Mouse (Mus musculus): ENCODE results near the gene Ttll13. TPM values are rescaled to one million over a fixed set of nuclear protein-coding genes. Genes with fewer than 3 reads are reported as not detected.

Gene Ttll13
- polyA plus RNA-seq, 1 experiment, result not detected

- H3K27ac ChIP-seq (ENCODE audit: insufficient read depth, low read depth, low read length), result no peak overlapping the region
- 53% methylated on average over 15 of the region's 15 CpGs for WGBS
- H3K4me3 ChIP-seq (ENCODE audit: insufficient read depth, low read depth, low read length), result no peak overlapping the region
- H3K4me1 ChIP-seq (ENCODE audit: control insufficient read depth, insufficient read depth, low read length), result peaks cover 61% of the 10 kb centered on the region
- TF ChIP-seq CTCF (IDR thresholded peaks at IDR 0.05; ENCODE audit: insufficient read depth, low read depth, low read length), result no peak
- TF ChIP-seq POLR2A (IDR thresholded peaks at IDR 0.05; ENCODE audit: insufficient read depth, low read depth, low read length), result no peak
Measured at GRCm38 (mm10) chr7:80201888-80202540, 44.2 kb upstream of the Ttll13 start.

- no peak overlapping the region for H3K4me3 ChIP-seq (ENCODE audit: insufficient read depth, low read depth, low read length)
- TF ChIP-seq POLR2A (IDR thresholded peaks at IDR 0.05; ENCODE audit: insufficient read depth, low read depth, low read length), result no peak
- TF ChIP-seq CTCF (IDR thresholded peaks at IDR 0.05; ENCODE audit: insufficient read depth, low read depth, low read length), result no peak
- H3K27ac ChIP-seq (ENCODE audit: insufficient read depth, low read depth, low read length), result no peak overlapping the region
- WGBS, result 74% methylated on average over 5 of the region's 5 CpGs
- H3K4me1 ChIP-seq (ENCODE audit: control insufficient read depth, insufficient read depth, low read length), result peaks cover 64% of the 10 kb centered on the region
Measured at GRCm38 (mm10) chr7:80202961-80203360, 43.2 kb upstream of the Ttll13 start.

- Histone ChIP-seq H3K4me3 (ENCODE audit: insufficient read depth, low read depth, low read length) (no peak overlapping the region), H3K27ac (ENCODE audit: insufficient read depth, low read depth, low read length) (no peak overlapping the region), H3K4me1 (ENCODE audit: control insufficient read depth, insufficient read depth, low read length) (peaks cover 69% of the 10 kb centered on the region)
- TF ChIP-seq CTCF (IDR thresholded peaks at IDR 0.05; ENCODE audit: insufficient read depth, low read depth, low read length), result no peak
- TF ChIP-seq POLR2A (IDR thresholded peaks at IDR 0.05; ENCODE audit: insufficient read depth, low read depth, low read length), result no peak
- whole genome bisulfite sequencing, result 68% methylated on average over 12 of the region's 12 CpGs
Measured at GRCm38 (mm10) chr7:80203638-80204096, 42.5 kb upstream of the Ttll13 start.

- peaks cover 69% of the 10 kb centered on the region for H3K4me1 ChIP-seq (ENCODE audit: control insufficient read depth, insufficient read depth, low read length)
- WGBS, result 86% methylated on average over 4 of the region's 4 CpGs
Measured at GRCm38 (mm10) chr7:80204362-80204761, 41.8 kb upstream of the Ttll13 start.

GRCm38 (mm10) chr7:80204961-80205360 lies 41.2 kb upstream of the Ttll13 start:
- H3K4me1 ChIP-seq (ENCODE audit: control insufficient read depth, insufficient read depth, low read length), result peaks cover 69% of the 10 kb centered on the region
- 76% methylated on average over 7 of the region's 7 CpGs for WGBS
- H3K4me3 ChIP-seq (ENCODE audit: insufficient read depth, low read depth, low read length), result no peak overlapping the region
- TF ChIP-seq CTCF (IDR thresholded peaks at IDR 0.05; ENCODE audit: insufficient read depth, low read depth, low read length), result no peak
- no peak for TF ChIP-seq POLR2A (IDR thresholded peaks at IDR 0.05; ENCODE audit: insufficient read depth, low read depth, low read length)
- H3K27ac ChIP-seq (ENCODE audit: insufficient read depth, low read depth, low read length), result no peak overlapping the region

More at GRCm38 (mm10) chr7:80204362-80204761, 41.8 kb upstream of the Ttll13 start:
- TF ChIP-seq CTCF (IDR thresholded peaks at IDR 0.05; ENCODE audit: insufficient read depth, low read depth, low read length), result no peak
- no peak for TF ChIP-seq POLR2A (IDR thresholded peaks at IDR 0.05; ENCODE audit: insufficient read depth, low read depth, low read length)
- H3K27ac ChIP-seq (ENCODE audit: insufficient read depth, low read depth, low read length), result no peak overlapping the region
- no peak overlapping the region for H3K4me3 ChIP-seq (ENCODE audit: insufficient read depth, low read depth, low read length)

- WGBS, result 78% methylated on average over 12 of the region's 12 CpGs
- TF ChIP-seq POLR2A (IDR thresholded peaks at IDR 0.05; ENCODE audit: insufficient read depth, low read depth, low read length) (no peak), CTCF (IDR thresholded peaks at IDR 0.05; ENCODE audit: insufficient read depth, low read depth, low read length) (no peak)
- H3K4me1 ChIP-seq (ENCODE audit: control insufficient read depth, insufficient read depth, low read length), result peaks cover 61% of the 10 kb centered on the region
Measured at GRCm38 (mm10) chr7:80205705-80206589, 40.2 kb upstream of the Ttll13 start.

GRCm38 (mm10) chr7:80207314-80207731 lies 38.9 kb upstream of the Ttll13 start:
- no peak overlapping the region for H3K27ac ChIP-seq (ENCODE audit: insufficient read depth, low read depth, low read length)
- no peak overlapping the region for H3K4me3 ChIP-seq (ENCODE audit: insufficient read depth, low read depth, low read length)
- WGBS, result 56% methylated on average over 3 of the region's 3 CpGs
- TF ChIP-seq CTCF (IDR thresholded peaks at IDR 0.05; ENCODE audit: insufficient read depth, low read depth, low read length) (no peak), POLR2A (IDR thresholded peaks at IDR 0.05; ENCODE audit: insufficient read depth, low read depth, low read length) (no peak)
- H3K4me1 ChIP-seq (ENCODE audit: control insufficient read depth, insufficient read depth, low read length), result peaks cover 54% of the 10 kb centered on the region

More at GRCm38 (mm10) chr7:80205705-80206589, 40.2 kb upstream of the Ttll13 start:
- Histone ChIP-seq H3K27ac (ENCODE audit: insufficient read depth, low read depth, low read length) (no peak overlapping the region), H3K4me3 (ENCODE audit: insufficient read depth, low read depth, low read length) (no peak overlapping the region)

GRCm38 (mm10) chr7:80208026-80208642 lies 38.0 kb upstream of the Ttll13 start:
- TF ChIP-seq POLR2A (IDR thresholded peaks at IDR 0.05; ENCODE audit: insufficient read depth, low read depth, low read length), result no peak
- no peak for TF ChIP-seq CTCF (IDR thresholded peaks at IDR 0.05; ENCODE audit: insufficient read depth, low read depth, low read length)
- WGBS, result 57% methylated on average over 18 of the region's 18 CpGs

More at GRCm38 (mm10) chr7:80208026-80208642, 38.0 kb upstream of the Ttll13 start:
- H3K4me1 ChIP-seq (ENCODE audit: control insufficient read depth, insufficient read depth, low read length), result peaks cover 46% of the 10 kb centered on the region
- H3K27ac ChIP-seq (ENCODE audit: insufficient read depth, low read depth, low read length), result no peak overlapping the region
- no peak overlapping the region for H3K4me3 ChIP-seq (ENCODE audit: insufficient read depth, low read depth, low read length)

Measured in olfactory bulb, adult 2 months (tissue).